Mouse (Mus musculus) heart, adult 18-20 months (tissue): ENCODE measurements at regions not wholly inside any gene's neighbourhood (a gene's known extent, or its start where the extent isn't known, plus 50 kb on each side); places are given as distances from the start of the nearest gene placed in this dataset.

Experiments used
- DNase-seq, 2 experiments: peaks; one replicate each; pipeline ENCODE4 v3.0.0; 2021 to 2022; ENCODE audit warnings: mixed read lengths in 1 of 2

DNA sequence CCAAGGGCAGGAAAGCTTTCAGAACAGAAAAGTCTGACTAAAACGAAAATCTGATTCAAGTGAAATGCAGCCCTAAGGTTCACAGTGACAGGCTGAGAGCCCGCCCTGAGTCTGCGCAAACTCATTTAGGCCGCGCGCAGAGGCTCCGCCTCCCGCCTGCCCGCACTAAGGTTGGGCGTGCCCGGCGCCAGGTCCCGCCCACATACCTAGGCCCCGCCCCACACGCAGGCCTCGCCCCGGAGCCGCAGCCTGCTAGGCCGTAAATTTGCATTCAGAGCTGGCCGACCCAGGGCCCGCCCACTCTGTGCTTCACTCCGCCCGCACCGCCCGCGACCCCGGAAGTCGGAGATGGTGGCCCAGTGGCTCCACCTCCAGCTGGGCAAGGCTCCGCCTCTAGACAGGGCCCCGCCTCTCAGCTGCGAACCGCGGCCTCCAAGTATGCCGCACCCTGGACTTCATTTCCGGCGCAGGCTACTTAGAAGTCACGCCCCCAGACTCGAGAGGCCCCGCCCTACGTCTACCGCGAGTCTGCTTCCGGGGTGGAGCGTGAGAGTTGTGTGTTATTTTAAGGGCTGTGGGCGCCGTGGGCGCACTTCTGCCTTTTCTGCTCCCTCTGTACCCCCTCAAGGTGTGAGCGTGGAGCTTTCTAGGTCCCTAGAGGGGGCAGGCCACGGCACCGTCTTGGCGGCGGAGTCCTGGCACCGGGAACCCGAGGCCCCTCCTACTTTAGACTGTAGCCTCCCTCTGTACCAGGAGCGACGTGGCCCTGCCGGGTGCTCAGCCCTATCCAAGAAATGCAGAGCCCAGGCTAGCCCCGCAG lies 52.3 kb upstream of the Wnt7b start:
- peak; percentile 99 to 100 for DNase-seq

DNA sequence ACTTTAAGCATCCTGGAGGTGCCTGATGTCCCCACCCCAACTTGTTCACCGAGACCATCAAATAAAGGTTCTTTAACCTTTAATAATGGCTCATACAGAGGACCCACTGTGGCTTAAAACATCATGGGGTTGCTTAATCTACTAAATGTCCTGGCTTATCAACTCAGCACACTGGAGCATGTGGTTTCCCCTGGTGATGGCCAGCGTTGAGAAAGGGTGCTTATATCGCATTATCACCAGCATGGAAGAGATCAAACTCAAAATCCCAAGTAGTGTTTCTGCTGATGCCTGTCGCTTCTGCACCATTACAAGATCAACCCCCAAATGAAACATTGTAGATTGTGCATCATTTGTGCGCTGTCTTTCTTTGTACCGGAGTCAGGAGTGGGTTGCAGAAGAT lies 53.2 kb upstream of the Wnt7b start:
- no peak for DNase-seq

DNA sequence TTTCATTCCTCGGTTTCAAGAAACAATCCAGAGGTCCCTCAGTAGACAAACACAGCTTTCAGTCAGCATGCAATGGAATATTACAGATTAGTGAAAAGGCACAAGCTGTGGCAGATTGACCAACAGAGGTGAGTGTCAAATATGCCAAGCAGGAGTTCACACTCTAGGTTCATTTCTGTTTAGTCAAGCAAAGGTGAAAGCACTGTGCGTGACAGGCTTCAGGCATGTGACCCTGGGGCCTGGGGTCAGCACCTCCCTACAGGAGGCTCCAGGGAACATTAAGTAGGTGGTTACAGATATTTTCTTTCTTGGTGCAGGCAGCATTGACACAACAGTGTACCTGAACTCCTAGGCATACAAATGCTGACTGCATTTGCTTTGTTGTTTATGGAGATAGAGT lies 57.3 kb upstream of the Wnt7b start:
- DNase-seq = no peak

DNA sequence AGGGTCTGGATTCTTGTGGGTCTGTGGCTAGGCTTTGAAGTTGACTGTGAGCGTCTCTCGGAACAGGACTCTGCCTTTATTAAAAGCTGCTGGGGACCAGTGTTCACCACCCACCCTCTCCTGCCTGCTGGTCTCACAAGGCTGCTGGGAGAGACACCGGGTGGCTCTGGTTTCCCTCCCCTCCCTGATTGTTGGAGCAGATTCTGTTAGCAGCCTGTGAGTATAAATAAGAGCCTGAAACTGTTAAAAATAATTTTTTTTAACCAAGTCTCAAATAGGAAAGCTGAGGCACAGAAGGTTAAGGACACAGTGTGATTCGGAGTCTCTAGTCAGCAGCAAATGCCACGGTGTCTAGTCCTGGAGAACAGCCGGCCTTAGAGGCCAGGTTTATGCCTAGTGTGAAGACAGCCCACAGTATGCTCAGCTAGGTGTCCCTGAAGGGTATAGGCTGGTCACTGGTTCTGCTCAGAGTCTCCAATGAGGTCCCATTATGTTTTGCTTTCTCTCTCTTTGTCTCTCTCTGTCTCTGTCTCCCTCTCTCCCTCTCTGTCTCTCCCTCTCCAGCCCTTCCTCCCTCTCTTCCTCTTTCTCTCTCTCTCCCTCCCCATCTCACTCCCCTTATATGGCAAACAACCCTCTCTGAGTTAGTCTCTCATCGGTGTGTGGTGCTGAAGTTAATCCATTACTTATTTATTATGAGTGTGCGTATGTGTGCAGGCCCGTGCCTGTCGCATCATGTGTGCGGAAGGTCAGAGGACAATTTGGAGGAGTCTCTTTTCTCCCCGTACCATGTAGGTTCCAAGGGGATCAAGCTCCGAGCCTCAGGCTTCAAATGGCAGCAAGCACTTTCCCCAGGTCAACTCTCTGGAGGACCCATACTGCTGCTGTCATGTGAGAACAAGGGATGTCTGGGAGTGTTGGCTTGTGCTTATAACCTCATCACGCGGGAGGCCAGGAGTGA lies 59.1 kb upstream of the Wnt7b start:
- DNase-seq = no peak

DNA sequence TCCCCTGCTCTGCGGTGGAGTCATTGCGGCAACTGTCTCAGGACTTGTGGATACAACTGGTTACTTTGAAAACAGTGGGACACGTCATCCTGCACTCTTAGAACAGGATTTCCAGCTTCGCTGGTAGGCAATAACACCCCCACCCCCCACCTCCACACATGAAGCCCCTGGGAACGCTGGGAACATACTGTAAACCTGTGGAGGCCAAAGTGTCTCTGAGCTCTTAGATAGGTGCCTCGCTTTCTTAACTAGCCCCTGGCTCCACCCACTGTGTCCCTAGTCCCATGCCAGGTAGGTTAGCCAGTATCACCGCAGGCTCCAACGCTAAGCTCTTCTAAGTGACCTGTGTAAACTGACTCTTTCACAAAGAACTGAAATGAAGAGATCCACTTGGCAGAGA lies 63.1 kb upstream of the Wnt7b start:
- DNase-seq = peak in 1 of 2 experiments; percentile 38

DNA sequence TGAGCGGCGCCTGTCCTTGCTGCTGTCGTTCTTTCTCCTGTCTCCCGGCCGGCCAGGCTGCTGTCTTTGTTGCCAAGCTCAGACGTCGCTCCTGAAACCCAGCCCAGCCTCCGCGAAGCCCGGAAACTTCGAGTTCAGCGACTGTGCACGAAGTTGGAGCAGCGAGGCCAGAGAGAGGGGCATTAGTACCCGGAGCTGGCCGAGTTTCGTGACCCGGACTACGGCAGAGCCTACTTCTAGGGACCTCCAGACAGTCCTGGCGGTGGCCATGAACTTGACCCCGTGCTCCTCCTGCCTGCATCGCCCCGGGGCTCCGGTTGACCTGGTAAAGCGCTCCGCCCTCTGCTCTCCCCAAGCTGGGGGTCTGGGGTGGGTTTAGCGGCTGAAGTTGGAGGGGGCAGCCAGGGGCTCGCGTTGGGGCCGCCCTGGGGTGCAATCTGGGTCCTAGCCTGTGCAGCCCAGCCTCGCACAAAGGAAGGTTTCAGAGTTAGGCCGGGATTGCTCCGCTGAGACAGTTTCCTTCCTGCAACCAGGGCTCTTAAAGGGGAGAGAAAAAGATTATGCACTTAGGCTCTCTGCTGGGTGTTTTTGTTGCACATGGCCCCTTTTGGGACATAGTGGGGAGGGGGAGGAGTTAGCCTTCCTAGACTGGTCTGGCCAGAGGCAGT lies 63.8 kb upstream of the Wnt7b start:
- peak; percentile 87 to 91 for DNase-seq

DNA sequence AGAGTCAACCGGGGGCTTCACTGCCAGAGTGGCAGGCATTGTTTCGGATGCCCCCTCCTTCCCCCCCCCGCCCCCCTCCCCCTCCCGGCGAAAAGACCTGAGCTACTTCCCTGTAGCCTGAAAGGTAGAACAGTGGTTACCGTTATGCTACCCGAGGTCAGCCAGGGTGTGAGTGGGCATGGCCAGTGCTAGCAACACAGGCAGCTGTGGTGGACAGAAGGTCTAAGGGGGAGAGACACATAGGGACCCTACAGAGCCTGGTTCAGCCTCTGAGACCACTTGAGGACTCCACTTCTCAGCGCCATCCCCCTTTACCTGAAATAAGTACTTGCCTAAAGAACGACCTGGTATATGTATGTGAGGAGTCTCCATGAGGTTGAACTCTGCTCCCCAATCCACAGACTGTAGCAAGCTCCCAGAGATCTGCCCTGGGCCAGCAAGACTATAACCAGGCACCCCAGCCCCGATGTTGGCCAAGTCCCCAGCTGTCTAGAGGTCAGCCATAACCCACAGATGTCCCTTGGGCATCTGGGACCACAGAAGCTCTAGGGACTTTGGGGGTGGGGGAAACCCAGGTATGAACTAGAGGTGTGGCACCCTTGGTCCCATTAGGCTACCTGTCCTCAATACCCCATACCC lies 64.5 kb upstream of the Wnt7b start:
- DNase-seq = no peak

DNA sequence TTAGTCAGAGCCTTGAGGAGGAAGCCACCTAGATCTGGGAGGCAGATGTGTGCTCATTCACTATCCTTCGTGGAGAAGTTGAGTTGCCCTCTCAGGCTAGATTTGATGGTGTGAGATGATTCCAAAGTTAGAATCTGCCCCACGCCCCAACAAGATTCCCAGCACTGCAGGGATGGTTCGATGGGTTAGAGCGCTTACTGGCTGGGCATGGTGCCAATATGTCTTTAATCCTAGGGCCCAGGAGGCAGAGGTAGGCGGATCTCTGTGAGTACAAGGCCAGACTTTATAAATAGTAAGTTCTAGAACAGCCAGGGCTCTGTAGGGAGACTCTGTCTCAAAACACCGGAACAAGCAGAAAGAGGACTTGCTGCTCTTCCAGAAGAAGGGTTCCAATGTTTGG lies 65.3 kb upstream of the Wnt7b start:
- DNase-seq = peak; percentile 51 to 52

DNA sequence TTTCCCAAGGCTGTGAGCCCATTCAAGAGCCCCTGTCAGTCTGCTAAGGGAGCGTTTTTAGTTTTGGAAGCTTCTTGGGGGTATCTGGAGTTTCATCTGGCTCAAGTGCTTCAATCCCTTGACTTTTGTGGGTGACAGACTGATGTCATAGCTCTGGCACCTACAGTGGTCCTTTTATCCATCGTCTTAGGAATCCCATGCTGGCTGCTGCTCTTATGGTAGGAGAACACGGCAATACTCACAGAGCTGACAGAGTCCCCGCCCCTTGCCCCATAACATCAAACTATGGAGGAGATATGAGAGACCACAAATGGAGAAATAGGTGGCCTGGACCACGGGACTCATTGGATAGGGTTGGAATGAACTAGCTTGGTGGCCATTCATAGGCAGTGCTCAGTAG lies 68.0 kb upstream of the Wnt7b start:
- DNase-seq = no peak

DNA sequence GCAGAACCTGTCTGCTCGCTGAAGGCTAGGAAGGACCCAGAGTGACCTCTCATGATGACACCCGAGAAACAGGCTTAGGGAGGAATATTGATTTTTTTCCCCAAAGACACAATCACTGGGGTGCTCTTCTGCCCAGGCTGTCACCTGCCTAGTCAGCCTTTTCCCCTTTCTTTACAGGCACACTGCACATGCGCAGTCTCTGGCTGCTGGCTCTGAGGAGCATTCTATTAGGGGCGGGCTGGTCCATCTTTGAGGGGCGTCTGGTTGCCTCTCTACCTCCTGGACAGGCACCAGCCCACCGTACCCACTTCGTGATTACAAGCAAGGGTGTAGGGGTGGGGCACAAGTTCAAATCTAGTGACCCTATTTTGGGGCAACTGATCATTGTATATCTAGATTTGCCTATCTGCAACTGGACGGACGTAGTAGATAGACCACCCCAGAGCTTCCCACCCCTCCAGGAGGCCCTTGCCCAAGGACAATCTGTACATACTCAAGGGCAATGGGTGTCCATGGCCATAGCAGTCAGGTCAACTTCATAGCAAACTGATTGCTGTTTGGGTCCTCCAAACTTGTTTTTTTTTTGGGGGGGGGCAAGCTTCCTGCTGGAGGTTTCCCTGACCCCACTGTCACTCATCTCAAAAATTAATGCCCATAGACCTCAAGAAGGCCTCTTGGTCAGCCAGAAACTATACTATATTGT lies 69.6 kb upstream of the Wnt7b start:
- no peak for DNase-seq

DNA sequence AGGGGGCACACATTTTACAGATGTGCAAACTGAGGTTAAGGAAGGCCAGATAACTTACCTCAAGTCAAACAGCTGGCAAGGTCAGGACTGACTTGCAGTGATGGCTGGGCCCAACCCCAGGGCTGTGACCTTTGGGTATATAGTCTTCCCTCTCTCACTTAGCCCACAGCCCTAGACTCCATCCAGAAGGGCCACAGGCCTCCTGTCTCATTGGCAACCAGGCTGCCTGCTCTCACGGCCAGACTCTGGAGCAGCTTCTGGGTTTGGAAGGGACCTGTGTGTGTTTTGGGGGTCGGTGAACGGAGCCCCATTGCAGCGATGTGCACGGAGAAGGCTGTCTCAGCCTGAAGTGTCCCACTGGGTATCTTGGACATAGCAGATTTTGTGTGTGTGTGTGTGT lies 70.2 kb upstream of the Wnt7b start:
- DNase-seq = no peak

DNA sequence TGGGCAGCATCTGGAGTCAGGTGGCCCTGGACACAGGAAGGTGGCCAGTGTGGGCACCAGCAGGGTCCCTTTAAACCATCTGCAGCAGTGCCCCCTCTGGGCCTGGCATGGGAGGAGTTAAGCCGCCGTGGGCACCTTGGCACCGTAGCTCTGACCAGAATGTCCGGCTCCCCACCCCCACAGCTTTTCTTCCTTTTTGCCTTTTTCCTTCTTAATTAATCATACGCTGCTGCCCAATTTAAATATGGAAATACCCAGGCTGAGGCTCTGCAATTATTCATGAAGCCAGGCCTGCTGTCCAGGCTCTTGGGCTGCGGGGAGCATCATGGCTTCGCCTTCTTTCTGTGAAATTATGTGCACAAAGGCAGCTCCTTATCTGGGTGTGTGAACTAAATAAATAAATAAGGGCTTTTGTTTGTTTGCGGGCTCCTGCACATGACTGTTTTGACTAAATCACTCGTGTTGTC lies 70.6 kb upstream of the Wnt7b start:
- DNase-seq = peak in 1 of 2 experiments; percentile 58

DNA sequence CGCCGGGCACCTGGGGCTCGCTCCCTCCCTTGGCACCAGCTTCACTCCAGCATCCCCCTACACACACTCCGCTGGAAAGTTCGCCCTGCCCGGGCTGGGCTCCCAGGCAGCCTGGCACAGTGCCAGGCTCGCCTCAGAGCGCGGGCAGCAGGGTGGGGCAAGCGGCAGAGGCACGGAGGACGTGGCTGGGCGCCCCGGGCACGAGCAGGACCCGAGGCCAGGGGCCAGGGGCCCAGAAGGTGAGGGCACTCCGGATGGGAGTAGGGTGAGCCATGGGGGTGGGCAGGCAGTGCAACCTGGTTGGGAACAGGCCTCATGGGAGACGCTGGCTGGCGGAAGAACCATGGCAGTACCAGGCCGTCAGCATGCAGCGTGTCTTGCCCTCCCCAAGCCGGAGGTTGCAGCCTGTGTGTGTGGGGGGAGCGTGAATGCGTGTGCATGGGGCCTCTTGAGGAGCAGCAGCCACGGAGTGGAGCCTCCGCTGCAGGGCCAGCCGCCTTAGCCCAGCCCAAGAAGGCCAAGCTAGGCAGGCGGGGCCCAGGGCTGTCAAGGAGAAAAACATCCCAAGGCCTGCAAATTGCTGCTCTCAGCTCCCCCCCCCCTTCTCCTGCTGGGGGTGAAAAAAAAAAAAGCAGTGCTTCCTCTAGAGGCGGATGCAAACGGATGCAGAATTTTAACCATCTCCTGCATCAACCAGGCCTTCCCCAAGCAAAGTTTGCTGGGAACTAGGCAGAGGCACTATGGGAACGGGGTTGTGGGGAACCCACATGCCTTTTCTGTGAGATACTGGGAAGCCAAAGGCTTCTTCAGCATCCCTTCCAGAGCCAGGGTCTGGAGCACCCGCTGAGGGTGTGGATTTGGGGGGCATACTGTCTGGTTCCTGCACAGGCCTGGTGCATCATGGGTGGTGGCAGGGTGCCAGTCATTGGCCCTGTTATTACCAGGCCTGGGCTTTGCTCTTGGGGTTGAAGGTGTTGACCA lies 71.4 kb upstream of the Wnt7b start:
- DNase-seq = peak; percentile 93

DNA sequence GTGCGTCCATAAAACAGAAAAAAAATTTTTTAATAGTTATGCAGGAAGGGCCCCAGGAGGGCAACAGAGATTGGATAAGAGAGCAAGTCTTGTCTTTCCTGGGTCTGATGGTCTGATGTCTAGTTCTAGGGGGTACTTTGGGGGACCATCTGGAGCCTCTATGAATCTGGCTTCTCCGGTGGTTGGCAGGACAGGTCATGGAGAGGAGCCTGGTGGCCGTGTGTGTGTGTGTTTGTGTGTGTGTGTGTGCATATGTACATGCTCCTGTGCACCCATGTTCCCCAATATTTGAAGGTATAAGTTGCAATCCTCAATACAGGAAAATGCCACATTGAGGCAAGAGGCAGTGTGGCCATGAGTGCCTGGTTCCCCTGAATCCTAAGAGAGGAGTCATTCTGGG lies 72.5 kb upstream of the Wnt7b start:
- no peak for DNase-seq

DNA sequence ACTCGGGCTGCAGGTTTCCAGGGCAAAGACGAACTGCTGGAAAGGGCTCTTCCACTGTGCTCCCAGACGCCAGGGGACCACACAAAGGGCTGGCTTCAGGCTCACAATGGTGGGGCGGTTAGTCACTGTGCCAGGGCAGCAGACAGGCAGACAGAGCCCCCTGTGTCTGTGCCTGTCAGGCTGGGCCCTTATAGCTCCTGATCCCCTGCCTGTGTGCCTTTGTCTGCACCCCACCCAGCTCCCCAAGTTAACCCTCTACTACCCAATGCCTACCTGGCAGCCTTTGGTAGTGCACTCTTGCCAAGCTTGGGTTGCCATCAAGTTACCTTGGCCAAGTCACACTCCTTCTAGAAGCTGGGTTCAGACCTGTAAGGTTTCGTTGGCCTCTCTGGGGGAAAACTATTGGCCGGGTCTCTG lies 73.5 kb upstream of the Wnt7b start:
- peak; percentile 46 to 59 for DNase-seq

DNA sequence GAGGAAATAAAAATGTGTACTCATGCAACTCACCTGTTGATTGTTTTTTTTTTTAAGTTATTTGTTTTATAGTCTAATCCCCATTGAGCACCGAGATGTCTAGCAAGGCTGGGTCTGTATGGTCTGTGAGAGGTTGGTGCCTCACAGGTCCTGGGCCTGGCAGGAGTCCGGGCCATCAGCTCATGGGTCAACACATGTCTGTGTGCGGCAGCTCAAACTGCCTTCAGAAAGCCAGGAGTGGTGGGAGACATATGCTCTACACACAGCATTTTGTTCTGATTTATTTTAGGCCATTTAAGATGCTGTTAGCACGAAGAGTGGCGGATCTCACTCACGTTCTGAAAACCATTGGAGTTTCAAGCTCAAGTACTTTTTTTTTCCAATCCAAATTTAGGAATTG lies 74.6 kb upstream of the Wnt7b start:
- no peak for DNase-seq

DNA sequence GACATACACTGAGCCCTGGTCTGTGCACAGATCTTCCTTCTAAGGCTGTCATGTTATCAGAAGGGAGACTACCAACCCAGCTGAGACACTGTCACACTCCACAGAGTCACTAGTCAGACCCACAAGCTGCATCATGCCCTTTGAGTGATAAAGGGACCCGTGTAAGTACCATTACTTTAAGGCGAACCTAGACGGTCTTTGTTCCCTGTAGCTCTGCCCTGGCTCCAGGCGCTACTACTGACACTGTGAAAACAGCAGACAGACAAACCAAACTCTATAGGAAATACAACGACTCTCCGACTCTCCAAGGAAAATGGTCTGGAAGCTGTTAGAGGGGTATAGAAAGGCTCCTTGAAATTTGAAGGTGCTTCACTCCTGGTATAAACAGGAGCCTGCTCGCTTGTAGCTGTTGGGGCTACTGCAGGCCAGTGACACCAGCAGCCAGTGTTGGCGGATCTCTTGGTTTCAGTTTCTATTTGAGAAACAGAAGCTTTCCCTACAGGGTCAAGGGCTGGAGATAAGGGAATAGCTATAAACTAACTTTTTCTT lies 75.2 kb upstream of the Wnt7b start:
- peak; percentile 81 to 84 for DNase-seq

DNA sequence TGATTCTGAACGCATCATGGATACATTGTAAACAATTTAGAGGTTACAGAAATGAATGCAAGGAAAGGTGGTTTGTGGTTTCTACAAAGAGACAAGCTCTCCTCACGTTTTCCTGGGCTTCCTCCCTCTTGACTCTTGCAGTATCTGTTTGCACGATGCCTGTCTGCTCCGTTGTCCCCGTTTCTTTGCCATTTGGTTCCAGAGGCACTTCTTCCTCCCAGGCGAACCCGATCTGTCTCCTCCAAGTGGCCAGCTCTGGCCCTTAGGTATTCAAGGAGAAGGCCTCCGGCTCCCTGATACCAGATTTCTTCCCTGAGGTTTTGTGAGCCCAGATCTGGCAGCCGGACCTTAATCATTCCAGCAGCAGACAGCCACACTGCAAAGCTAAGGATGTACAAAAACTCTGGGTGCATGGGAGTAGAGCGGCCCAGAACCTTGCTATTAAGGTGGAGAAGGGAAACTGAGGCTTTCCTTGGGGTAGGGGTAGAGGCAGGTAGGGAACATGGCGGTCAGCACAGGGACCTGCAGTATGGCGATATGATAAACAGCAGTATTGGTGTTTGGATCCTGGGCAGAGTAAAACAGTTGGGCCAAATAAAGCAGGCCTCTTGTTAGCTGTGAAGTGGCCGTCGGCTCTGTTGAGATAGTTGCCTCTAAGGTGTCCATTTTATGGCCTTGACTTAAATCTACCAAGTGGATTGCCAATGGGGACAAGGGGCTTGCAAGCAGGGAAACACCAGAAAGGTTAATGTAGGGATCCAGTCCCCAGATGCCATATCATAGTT lies 76.0 kb upstream of the Wnt7b start:
- DNase-seq = peak; percentile 51 to 79
